Mouse (Mus musculus) naive thymus-derived CD4-positive, alpha-beta T cell, adult 2 months (primary cell): Measurements from ENCODE around the gene Nxt1.

Experiments used
- DNase-seq: peaks from one replicate; pipeline ENCODE4 v3.0.0-alpha.2; 2011; ENCODE audit warnings: low read depth

Nxt1 gene

DNA sequence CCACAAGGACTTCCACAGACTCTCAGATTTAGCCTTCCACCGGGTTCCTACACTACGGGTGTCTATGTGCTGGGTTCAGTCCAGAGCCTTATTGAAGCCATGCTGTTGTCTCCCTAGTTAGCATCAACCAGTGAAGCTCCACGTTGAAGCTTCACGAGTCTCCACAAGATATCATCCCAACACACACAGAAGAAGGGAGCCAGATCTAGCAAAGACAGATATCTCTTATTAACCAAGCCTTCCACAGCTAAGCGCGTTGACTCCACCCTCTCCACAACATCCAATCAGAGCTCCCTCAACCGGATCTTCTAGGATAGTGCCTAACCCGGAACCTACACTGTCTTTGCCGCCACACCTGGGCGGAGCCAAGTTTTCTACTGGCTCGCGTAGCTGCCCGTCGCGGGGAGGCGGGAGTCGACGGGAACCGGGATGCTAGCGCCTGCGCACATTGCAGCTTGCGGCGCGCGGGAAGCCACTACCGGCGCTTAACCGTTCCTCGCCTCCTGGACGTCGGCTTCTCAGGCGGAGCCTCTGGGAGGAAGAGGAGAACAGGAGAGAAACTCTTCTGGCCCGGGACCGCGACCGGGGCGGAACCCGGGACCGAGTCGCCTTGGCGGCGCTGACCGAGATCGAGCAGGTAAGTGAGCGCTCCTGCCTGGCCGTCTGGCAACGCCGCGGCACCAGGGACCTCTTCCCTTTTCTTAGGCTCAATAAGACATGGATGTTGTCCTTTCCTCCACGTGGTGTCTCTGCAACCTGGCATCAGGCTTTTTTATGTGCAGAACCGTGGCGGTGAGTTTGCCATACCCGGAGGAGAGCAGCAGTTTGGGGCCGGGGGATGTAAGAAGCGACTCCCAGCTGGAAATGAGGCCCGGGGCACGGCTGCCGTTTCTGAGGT is at the start of gene Nxt1:
TSS of gene Nxt1 (plus strand) at position 403 of the 898 bp plus-strand sequence.
- DNase-seq = peak; percentile 99

DNA sequence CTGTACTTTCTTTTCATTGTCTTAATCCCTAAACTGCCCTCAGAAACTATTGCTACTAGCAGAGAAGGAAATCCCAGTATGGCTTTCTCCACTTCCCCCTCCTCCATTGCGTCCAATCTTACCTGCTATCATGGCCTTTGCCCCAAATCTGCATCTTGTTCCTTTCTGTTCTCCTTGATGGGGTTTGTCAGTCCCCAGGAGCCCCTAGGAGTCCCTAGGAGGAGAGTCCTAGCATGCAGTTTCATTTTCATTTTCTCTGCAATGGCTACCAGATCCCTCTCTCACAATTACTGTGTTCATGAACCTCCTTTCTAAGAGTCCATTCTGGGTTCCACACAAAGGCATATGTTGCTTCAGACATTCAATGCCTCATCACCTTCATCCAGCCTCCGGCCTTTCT is 49.3 kb upstream of the Nxt1 start:
- DNase-seq = no peak

DNA sequence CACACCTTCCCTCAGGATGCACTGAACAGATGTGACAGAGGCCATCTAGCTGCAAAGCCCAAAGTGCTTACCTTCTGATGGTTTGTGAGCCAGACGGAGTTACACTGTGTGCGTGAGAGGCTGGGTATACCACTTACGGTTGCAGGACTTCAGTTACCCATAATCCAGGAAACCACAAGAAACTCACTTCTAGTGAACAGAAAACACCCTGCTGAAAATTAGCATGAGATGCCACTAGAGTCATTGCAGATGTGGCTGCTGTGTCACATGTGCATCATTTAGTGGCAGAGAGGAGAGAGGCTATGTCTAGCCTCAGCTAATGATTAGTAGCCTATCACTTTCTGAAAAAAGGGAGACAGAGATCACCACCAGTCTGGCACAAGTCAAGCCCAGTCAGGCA is 47.9 kb upstream of the Nxt1 start:
- DNase-seq = no peak

DNA sequence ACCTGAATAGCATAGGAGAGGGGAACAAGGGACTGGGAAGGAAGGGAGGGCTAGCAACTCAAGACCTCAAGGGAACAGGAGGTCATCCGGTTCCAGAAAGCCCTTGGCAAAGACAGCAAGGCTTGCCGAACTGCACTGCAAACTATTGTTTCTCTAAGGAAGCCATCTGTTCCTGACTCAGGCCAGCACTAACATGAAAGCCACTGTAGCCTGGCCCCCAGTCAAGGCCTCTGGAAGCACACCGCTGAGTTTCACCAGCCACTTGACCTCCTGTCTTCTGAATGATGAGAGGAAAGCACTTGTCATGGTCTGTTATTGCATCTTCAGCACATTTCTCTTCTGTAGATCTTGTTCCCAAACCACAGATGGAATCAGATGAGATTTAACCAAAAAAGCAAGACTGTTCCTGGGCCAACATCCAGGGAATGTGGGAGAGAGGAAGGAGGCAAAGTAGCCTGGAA is 45.4 kb upstream of the Nxt1 start:
- DNase-seq = no peak

DNA sequence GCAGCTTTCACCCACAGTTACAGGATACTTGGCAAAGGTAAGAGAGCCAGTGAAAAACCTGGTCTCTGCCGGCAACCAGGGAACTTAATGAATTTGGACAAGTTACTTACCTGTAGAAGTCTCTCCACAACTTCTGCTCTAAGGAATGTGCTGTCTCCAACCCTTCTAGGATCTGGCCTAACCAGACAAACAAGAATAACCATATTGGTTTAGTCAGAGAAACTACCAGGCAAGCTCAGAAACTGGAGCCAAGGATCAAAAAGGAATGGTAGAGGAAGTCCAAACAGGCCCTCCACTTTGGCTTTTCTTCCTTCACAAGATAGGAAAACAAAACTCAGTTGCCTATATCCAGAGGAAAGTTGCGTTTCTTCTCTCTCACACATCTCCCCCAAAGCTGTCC is 41.4 kb upstream of the Nxt1 start:
- no peak for DNase-seq

DNA sequence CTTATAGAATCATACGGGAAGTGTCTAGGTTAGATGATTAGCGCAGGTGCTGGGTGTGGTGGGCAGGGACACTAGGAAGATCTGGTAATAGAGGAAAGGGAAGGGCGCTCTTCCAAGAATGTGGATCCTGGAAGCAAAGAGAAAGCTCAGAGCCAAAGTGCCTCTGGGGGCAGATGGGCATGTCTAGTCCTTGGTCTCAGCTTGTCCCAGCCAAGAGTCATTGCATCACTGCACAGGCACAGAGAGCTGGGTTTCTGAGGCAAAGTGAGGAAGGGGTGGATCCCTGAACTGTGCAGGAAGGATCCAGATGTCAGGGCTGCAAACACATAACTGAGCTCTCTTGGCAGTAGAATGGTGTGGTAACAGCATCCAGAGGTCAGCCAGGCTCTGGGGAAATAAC is 40.8 kb upstream of the Nxt1 start:
- no peak for DNase-seq

DNA sequence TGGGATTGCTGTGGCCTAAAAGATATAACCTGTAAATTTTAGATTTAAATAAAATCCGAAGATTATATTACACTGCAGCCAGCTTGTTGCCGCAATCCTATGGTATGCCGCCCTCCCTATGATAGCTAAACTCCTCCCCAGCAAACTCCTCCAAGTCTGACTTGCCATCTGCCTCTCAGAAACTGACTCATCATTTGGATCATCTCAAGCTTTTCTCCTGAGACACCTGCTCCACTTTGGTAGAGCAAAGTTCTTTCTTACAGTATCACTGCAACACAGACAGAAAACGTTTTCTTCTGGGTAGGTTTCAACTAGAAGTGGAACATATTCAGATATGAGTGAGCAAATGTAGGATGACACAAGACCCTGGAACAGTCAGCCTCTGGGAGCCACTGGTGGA is 37.9 kb upstream of the Nxt1 start:
- DNase-seq = no peak

DNA sequence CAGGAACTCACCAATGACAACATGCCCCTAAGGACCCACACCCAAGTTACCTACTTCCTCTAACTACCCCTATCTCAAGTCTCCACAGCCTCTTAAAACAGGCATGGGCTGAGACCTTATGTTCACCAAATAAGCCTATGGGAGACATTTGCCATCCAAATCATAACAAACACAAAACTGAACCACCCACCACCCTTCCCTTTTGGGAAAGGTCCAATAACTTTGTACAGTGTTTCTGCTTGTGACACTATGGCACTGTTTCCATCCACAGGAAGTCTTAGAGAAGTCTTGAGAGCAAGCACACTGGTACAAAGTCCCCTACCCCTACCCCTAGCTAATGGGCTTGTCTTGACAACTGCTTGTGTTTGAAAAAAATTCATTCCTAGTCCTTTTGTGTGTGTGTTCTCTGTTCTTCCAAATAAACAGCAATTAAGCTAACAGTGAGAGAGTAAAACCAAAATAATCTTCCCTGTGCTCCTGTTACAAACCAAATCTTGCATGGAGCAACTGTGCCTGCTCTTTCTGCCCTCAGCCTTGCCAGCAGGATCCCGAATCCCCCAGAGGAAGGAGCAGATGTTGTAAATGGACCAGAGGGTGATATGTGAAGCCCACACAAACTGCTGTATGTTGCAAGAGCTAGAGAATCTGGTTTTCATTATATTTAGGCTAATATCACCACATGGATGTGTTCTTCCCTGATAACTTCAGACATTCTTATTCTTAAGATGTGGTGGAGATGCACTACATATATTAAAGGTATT is 29.6 kb upstream of the Nxt1 start:
- DNase-seq = no peak

DNA sequence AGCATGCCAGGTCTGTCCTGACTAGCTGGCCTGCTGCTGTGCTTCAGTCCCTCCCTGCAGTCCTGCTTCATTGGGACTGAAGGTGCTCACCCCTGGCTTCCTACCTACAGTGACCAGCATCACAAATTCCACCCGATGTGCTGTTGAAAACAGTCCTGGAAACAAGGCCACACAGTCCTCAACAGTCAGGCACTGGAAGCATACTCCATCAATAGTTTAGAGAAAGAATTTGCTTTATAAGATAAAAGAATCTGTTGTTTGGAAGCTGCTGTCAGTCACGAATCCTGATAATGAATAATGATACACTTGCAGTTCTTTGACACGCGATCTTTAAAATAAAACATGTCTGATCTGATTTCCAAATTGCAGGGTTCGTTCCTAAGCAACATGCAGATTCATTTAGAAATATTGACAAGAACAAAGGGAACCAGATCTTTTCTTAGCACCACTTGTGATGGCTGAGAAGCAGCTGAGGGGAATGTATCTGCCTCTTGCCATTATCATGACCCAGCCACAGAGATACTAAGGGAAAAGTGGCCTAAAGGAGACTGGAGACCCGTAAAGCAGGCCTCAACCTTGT is 27.9 kb upstream of the Nxt1 start:
- no peak for DNase-seq

DNA sequence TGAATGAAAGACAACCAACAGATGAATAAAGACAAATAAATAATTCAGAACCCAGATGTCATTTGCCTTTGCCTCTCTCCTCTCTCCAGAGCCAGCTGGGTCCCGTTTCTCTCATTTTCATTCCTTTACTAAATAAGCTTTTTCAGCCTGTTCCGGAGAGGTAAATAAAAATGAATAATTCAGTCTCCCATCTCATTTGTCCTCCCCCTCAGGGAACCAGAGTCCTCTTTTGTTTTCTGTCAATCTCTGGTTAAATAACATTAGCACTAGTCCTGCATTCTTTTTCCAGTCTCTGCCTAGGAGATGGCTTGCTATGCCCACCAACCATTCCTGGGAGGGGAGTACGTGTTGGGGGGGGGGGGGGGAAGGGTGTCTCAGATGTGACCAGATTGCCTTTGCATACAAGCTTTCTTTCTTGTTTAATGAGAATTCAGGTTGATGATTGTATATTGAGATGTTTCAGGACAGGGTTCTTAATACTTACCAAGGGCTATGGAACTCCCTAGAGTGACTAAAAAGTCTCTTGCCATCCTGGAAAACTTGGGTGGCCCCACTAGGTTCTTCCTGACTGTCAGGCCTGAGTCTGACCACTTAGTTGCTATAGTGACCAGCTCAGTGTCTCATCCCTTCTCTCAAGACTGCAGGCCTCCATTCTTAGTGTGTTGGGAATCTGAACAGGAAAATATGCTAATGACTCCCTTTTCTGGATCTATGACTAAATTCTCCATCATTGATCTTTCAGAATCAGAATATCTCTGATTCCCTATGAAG is 21.6 kb upstream of the Nxt1 start:
- no peak for DNase-seq

DNA sequence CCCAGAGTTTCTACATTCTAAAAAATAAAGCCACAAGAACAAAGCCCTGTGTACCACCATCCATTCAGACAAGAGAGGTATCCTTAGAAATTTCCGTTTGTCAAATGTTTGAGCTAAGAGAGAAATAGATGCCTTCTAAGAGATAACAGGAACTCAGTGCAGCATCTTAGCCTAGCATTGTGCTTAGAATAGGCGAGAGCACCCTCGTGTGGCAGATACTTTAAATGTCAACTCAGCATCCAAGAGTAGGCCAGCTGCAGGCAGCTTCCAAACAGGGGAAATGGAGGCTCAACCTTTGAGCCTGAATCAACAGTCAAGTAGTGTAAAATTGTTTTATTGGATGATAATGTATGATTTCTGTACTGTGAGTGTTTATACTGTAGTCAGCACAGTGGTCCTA is 17.4 kb upstream of the Nxt1 start:
- peak; percentile 60 for DNase-seq

DNA sequence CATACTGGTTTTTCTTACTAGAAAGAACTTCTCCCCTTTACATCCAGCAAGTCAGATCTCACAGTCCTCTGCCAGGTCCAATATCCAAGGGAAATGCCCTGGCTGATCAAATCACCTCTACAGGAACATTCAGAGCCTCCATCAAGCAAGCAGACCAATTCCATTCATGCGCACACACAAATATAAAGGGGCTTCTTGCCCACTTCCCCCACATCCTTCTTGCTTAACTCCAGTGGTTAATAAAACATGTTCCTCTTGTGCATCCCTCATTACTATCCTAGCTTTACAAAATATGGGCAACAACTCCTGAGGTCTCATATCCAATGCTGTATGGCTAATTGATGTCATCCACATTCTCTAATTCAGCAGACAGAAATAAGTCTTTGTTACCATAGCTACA is 8.9 kb upstream of the Nxt1 start:
- DNase-seq = no peak

DNA sequence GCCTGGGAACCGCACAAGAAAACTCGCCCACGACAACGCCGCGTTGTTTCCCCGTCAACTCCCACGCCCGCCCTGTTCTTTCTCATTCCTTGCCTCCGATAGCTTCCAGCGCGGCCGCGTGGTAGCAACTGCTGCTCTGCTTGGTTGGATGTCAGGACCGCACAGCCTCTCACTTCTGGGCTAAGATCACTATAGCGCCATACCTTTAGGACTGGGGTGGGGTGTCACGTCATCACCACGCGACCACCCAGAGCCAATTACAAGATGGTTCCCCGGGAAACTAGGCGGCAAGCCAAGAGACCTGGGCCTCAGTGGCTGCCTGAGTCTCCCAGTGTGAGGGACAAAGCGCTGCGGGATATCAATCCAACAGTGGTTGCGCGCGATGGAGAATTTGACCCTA is 5.4 kb downstream of the Nxt1 start:
- DNase-seq = no peak

DNA sequence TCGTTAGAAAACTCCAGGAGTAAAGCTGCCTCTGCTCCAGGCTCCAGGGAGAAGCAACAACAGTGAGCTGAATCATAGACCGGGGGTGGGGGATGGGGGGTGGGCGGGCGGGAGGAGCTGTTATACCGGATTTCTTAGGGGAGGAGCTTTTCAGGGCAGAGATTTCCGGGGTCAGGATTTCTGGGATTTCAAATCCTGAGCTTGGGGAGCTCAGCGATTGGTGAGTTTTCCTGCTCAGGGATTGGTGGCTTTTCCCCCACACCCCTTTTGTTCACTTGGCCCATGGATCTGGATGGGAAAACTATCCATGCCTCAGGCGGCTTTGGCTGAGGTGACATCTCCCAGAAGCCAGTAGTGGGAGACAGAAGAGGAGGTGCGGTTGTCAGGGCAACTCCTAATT is 6.9 kb downstream of the Nxt1 start:
- no peak for DNase-seq

DNA sequence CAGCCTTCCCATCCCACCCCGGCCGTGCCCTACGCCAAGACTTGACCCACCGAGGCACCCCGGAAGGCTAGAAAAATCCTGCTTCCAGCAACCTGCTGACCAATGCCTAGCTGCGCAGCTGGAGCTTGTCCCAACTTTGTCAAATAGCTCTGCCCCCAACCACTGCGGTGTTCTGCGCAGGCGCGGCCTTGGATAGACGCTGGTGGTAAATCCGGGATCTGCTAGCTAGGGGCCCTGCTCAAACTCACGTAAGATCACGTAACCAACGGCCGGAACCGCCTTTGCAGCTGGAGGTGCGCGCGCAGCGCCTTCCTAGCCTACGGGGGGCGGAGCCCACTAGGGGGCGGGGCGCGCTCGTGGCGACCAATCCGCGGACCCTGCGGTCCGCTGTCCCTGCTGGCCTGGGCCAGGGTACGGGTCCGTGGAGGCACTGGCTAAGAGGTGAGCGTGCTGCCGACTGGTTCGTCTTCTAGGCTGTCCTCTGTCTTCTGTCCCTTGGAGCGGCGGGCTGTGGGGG is 8.4 kb downstream of the Nxt1 start, which contains the start of gene Gzf1:
TSS of gene Gzf1 (plus strand) at position 249 of the 517 bp plus-strand sequence.
- peak; percentile 98 for DNase-seq

DNA sequence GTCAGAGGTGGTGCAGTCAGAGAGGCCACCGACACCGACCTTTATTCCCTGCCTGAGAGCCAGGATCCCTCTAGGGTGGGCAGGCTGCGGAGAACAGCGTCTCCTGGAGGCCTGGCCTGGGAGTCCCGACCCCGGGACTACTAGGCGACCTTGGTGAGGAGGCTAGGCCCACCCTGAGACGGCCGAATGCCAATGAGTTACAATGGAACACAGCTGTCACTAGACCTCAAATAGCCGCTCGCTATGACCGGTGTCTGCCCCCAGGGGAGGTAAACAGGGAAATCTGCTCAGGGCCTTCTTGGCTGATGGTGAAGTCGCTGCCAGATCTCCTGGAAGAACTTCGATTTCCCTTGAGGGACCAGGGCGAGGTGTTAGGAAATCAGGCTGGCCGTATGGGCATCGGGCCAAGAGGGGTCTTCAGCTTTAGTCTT is 9.1 kb downstream of the Nxt1 start:
- DNase-seq = no peak

DNA sequence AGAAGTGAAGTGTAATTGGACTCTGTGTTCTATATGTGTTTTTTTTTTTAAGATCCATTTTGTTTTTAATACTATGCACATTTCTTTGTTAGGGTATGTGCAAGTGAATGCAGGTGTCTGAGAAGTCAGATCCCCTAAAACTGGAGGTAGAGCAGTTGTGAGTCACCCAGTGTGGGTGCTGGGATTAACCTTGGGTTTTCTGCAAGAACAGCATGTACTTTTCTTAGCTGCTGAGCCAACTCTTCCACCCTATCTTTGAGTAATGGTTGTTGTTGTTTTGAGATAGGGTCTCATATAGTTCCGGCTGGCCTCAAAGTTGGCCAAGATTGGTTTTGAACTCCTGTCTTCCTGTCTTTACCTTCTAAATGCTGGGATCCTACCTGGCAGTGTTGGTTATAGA is 10.6 kb downstream of the Nxt1 start:
- DNase-seq = no peak

DNA sequence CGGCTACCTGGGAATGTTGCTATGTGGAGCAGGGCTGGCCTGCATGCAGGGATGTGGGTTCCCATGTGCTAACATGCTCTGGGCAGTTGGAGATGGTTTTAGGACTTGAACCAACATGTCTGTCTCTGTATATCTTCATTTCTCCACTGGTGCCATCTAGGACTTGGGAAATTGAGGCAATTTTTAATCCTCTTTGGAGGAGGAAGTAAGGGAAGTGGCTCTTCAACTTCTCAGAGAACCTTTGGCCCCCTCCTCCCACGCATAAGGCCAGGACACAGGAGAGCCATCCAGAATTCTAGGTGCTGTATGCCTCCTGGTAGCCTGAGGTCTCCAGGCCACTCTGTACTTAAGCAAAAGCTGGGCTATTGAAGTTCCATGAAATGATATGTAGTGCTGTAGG is 12.6 kb downstream of the Nxt1 start:
- DNase-seq = no peak

DNA sequence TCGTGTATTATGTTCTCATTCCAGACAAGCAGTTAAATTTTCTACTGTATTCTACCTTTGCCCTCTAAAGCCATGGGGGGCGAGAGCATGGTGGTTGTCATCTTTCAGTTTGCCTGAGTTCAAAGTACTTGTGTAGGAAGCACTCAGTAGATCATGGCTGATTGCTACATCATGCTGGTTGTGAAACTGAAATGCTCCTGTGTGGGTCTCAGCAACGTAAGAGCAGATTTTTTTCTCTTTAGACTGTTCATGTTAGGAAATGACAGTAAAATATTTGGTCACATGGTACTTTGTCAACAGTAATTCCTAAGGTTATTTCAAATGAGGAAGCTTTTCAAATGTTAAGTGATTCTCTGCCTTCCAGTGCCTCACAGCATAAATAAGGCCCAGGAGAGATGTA is 13.3 kb downstream of the Nxt1 start:
- no peak for DNase-seq

DNA sequence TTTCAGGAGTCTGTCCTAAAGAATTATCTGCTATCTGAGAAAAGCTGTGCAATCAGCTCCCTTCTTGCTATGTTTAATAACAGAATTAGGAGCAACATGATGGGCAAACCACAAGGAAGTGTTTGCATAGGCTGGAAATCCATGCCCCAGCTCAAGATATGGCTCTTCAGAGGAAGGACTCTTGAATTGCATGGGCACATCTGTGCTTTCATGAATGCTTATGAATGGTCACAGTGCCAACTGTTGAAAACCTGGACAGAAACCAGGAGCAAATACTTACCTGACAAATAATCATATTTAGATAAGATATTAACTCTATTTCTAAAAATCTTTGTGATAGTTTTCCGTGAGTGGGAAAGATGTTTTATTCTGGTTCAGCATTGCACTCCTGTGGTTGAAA is 14.5 kb downstream of the Nxt1 start:
- no peak for DNase-seq

DNA sequence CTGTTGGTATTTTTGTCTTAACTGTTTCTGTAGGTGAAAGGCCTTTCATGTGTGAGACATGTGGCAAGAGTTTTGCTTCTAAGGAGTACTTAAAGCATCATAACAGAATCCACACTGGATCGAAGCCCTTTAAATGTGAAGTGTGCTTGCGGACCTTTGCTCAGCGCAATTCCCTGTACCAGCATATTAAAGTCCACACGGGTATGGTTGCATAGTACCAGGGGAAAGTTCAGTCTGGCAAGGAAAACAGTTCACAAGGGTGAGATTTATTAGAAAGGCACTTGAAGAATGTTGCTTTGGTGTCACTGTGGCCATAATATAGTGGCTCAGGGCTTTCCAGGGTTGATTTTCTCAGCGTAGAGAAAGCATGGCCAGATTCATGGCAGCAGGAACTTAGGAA is 15.6 kb downstream of the Nxt1 start:
- DNase-seq = no peak
